Mouse (Mus musculus): ENCODE results near the gene Tmem214.

- no peak for TF ChIP-seq POLR2A (IDR thresholded peaks at IDR 0.05; ENCODE audit: control insufficient read depth, extremely low read depth, insufficient read depth, low read length, poor library complexity)
- no peak for TF ChIP-seq CTCF (IDR thresholded peaks at IDR 0.05; ENCODE audit: borderline replicate concordance, control insufficient read depth, extremely low read depth, insufficient read depth, low read length, poor library complexity)
These were observed 52.2 kb downstream of the Tmem214 start for GRCm38 (mm10) chr5:30919831-30920614.
